Mouse (Mus musculus) thymus, adult 18-20 months (tissue): ENCODE results near the gene Rpl26.
A peak's percentile ranks its signal among the peaks of the same experiment; 100 is the strongest.

Source experiments
- DNase-seq, 2 experiments: peaks; one replicate each; pipeline ENCODE4 v3.0.0; 2022; ENCODE audit warnings: mixed read lengths in 2 of 2

Gene Rpl26

DNA sequence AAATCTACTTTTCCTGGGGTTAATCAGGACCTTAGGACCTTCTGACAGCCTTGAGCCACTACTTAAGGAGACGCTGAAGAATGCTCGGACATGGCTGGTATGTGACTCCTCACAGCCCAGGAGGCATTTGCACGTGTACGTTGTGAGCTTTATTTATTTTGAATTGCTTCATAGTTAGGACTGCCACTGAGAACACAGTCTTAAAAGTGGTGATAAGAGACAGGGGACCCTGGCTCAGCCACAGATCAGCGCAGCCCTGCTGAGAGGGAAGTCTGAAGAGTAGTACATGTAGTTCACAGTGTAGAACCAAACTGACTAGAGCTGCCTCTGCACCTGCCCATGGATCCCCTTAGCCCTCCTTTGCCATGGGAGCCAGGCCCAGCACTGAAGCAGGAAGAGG, 9.6 kb upstream of the Rpl26 start:
- no peak for DNase-seq

GRCm38 (mm10) chr11:68892233-68892832, 9.1 kb upstream of the Rpl26 start:
- DNase-seq, result no peak

DNA sequence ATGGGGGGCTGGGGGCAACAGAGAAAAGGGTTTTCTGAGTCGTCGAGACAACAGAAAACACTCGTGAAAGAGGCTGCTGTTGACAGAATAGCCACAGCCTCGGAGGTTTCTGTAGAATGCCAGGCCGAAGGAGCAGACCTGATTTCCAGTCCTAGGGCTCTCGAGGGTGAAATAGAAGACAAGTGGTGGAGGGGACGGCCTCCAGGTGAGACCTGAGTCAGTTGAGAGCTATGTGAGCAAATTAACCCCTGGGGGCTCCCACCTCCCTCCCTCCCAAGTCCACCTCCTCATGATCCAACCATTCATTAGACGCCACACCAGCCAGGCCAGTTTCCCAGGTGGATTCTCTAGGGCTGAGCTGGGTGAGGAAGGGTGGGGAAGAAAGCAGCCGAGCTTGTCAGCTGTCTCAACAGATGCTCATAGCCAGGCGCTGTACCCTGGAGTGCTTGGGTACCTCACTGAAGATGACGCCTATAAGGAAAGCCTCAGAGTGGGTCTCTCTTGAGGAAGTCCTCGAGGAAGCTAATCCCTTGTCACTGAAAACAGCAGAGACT, 7.4 kb upstream of the Rpl26 start:
- DNase-seq, result no peak

DNA sequence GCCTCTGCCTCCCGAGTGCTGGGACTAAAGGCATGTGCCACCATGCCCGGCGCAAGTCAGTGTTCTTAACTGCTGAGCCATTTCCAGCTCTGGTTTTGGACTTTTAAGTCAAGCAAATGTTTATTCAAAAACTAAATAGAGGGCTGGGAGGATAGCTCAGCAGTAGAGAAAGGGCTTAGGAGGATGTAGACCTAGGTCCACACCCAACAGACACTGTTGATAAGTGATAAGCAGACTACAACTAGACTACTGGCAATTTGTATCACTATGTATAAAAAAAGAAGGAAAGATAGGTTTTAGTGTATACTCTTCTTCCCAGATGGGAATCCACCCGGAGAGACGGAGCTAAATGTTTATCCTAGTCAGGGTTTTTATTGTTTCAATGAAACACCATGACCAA, 5.1 kb upstream of the Rpl26 start:
- DNase-seq, result no peak

- peak; percentile 12 to 33 for DNase-seq
These were observed 4.3 kb upstream of the Rpl26 start for GRCm38 (mm10) chr11:68897120-68897519.

- DNase-seq, result no peak
These were observed 3.5 kb upstream of the Rpl26 start for GRCm38 (mm10) chr11:68897838-68898237.

DNA sequence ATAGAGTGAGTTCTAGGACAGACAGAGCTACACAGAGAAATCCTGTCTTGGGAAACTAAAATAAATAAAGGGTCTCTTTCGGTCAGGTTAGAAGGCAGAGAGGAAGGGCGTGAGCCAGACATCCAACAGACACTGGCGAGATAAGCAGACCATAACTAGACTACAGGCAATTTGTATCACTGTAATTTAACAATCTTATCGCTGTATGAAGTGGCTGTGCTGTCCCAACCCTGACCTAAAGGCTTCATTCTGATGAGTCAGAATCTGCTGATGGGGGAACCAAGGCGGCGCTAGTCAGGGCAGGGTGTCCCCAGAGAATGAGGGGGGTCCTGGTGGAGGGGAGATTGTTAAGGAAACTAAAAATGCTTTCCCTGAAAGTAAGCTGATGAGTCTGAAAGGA, 2.6 kb upstream of the Rpl26 start:
- DNase-seq, result no peak

DNA sequence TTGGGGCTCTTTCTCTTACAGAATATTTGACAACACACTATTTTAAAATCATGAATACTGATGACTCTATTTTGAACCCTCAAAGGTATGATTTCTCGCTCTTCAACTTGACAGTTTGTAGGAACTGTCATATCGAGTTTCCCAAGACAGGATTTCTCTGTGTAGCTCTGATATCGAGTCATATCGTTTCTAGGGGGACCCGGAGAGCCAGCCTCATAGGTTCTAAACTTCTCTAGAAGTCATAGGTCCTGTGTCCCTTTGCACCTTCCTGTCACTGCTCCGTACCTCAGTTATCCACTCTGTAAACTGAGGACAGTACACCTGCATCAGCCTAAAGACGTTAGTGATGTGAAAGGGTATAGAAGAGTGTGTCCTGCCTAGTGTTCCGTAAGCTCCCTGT, 1.6 kb upstream of the Rpl26 start:
- DNase-seq, result no peak

DNA sequence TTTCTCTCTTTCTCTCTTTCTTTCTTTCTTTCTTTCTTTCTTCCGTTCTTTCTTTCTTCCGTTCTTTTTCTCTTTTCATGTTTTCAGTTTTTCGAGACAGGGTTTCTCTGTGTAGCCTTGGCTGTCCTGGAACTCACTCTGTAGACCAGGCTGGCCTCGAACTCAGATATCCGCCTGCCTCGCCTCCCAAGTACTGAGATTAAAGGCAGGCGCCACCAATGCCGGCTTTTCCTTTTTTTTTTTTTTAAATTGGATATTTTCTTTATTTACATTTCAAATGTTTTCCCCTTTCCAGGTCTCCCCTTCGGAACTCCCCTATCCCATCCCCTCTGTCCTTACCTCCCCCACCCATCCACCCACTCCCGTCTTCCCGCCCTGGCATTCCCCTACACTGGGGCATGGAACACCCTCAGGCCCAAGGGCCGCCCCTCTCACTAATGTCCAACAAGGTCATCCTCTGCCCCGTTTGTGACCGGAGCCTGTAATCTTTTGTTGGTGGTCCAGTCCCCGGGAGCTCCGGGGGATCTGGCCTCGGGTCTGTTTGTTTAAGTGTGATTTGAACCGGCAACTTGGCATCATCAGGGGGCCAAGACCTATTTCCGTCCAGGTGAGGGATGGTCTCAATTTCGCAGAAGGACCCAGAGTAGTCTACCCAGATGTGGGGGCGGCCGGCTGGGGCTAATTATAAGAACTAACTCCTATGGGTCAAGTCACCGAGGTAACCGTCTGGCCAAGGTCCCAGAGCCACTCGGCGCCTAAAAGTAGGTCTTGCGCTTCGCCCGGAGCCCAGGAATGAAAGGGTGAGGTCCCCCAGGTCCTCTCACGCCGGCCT, 648 bp upstream of the Rpl26 start:
- DNase-seq, result no peak

DNA sequence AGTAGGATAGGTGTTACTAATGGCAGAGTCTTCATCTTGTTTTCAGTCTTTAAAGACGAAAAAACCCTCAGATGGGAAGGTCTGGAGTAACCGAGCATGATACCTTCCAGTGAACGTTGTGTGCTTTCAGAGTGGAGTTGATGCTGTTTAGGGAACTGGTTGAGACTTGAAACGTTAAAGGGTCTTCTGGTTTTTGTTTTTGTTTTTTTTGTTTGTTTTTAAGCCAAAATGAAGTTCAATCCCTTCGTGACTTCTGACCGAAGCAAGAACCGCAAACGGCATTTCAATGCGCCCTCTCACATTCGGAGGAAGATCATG, 623 bp downstream of the Rpl26 start:
- DNase-seq, result no peak

DNA sequence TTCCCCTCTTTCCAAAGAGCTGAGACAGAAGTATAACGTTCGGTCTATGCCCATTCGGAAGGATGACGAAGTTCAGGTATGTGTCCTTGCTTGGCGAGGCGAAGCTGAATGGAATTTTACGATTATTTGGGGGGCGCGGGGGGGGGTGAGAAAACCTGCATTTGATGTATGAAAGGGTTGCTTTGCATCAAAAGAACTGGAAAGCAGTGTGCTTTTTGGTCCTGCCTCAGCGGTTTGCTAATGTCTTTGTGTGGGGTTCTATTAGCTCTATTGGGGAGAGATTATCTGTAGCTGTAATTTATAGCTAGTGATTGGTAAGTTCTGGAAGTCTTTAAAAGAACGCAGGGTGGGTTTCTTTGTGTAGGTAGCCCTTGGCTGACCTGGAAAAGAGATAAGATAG, 984 bp downstream of the Rpl26 start:
- no peak for DNase-seq

DNA sequence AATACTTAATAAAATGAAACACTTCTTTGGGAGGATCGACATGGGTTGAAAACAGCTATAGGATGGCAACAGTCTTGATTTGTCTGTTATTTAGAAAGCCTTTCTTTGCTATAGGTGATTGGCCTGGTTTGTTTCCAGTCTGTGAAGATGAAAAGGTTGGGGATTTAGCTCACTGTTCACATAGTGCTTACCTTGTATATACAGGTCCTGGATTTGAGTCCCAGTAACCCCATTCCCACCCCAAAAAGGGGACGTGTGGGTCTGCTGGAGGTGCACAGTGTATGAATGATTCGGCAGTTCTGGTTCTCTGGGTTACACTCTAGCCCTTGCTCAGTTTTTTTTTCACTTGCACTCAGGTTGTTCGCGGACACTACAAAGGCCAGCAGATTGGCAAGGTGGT, 1.4 kb downstream of the Rpl26 start:
- no peak for DNase-seq

DNA sequence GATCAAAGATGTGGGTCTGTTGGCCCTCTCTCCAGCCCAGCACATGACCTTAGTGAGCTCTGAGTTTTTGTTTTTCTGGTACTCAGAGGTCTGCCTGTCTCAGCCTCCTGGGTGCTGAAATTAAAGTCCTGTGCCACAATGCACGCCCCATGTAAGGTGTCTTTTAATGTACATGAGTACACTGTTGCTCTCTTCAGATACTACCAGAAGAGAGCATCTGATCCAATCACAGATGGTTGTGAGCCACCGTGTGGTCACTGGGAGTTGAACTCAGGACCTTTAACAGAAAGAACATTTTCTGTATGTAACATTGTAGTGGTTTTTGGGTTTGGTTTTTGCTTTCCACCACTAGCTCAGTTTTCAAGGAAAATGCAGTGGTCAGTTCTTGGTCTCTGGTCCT, 2.4 kb downstream of the Rpl26 start:
- DNase-seq, result no peak

- peak; percentile 16 to 42 for DNase-seq
These were observed 3.2 kb downstream of the Rpl26 start for GRCm38 (mm10) chr11:68904375-68905137.

DNA sequence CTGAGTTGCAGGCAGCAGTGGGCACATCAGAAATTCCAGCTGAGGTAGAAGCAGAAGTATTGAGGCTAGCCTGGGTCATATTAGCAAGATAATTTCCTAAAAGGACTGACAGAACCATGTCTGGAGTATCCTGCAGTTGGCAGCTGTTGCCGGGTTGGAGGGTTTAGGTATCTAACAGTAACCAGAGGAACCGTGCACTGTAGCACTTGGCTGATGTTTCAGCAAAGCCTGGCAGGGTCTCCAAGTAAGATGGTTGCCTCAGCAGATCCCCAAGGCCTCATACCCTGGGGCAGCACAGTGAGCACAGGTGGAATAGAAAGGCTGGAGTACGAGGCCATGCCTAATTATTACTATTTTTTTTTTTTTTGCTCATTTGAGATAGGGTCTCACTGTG, 3.8 kb downstream of the Rpl26 start:
- DNase-seq, result no peak

GRCm38 (mm10) chr11:68905665-68906460, 4.5 kb downstream of the Rpl26 start:
- no peak for DNase-seq

- DNase-seq, result no peak
These were observed 5.0 kb downstream of the Rpl26 start for GRCm38 (mm10) chr11:68906461-68906790.

DNA sequence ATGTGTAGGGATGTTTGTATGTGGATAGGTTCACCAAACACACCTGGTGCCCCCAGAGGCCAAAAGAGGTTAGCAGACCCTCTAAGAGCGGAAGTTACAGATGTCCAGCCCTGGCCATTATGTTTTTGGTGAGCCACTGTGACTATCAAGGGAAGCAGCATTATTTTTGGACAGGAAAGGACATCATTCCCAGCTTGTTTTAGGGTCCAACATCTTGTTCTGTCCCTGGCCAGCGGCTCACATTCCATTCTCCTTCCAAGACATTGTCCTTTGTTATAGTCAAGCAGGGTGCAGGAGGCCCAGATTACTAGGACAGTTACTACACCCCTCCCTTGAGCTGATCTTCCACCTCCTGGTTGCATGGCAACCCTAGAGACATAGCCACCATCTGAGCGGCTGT, 5.9 kb downstream of the Rpl26 start:
- no peak for DNase-seq

GRCm38 (mm10) chr11:68908846-68909503, 7.6 kb downstream of the Rpl26 start:
- DNase-seq, result no peak

DNA sequence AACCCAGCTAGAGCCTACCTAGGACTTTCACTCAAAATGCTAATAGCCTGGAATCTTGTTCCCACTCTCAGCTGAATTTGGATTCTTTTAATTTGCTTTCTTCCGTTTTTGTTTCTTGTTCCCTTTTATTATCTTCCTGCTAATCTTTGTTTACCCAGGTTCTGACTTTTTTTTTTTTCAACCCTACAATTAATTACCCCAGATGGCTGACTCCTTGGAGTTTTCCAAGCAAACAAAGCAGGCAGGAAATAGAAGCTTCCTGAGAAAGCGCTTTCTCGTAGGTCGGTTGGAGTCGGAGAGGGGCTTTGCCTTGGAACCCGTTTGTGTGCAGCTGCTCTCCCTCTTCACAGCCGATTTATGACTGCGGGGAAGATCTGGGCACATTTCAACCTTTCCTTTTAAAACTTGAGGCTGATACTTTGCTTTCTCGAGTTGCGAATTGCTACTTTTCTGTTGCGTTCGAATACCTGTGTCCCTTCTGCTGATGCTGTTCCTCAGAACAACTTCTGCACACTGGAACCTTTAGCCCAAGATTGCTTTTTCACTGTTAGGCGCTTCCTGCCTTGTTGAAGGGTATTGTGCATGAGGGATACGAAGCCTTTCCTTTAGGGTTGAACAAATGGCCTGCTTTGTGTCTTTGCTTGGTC, 10.3 kb downstream of the Rpl26 start:
- no peak for DNase-seq

GRCm38 (mm10) chr11:68914566-68914965, 13.2 kb downstream of the Rpl26 start:
- no peak for DNase-seq

GRCm38 (mm10) chr11:68923191-68923590, 21.8 kb downstream of the Rpl26 start:
- DNase-seq, result no peak
